Mouse (Mus musculus): ENCODE measurements at regions not wholly inside any gene's neighbourhood (a gene's known extent, or its start where the extent isn't known, plus 50 kb on each side); places are given as distances from the start of the nearest gene placed in this dataset.
"Not testable (repeated sequence)": the region's sequence is repeated elsewhere in the genome, so short reads cannot be mapped to it uniquely, and the experiment has no call there.

DNA sequence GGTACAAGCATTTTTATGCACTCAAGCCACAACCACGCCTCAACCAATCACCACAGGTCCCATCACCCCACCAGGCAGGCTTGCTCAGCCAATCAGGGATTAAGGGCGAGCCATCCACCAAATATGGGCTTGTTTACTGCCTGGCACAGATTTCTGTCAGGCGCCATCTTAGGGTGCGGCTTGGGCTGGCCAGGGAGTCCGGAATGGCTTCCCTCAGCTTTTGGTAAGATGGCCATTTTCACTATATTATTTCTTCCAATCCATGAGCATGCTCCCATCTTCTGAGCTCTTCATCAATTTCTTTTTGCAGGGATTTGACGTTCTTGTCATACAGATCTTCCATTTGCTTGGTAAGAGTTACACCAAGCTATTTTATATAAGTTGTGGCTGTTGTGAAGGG, 521.3 kb upstream of the Gm5150 start:
- TF ChIP-seq CTCF (IDR thresholded peaks at IDR 0.05); POLR2A (IDR thresholded peaks at IDR 0.05; ENCODE audit: insufficient read depth, low read depth, low read length); EP300 (IDR thresholded peaks at IDR 0.05; ENCODE audit: insufficient read depth, low read depth, low read length): not testable (repeated sequence)
